Mouse (Mus musculus): ENCODE results near the gene Npc1l1. TPM values are rescaled to one million over a fixed set of nuclear protein-coding genes. Genes with fewer than 3 reads are reported as not detected.

Npc1l1 gene
- polyA plus RNA-seq, 1 experiment = not detected

GRCm38 (mm10) chr11:6187878-6188277, 42.1 kb downstream of the Npc1l1 start:
- Histone ChIP-seq H3K4me1 (ENCODE audit: control insufficient read depth) (peaks cover 21% of the 10 kb centered on the region), H3K9me3 (ENCODE audit: control insufficient read depth, low read length) (no peaks in the 10 kb centered on the region), H3K4me3 (replicated peaks) (no peak overlapping the region), H3K36me3 (ENCODE audit: control insufficient read depth) (peaks cover 52% of the 10 kb centered on the region), H3K27me3 (ENCODE audit: control insufficient read depth) (no peaks in the 10 kb centered on the region)
- TF ChIP-seq TAL1 (IDR thresholded peaks at IDR 0.05; ENCODE audit: low read length) (no peak), GATA1 (IDR thresholded peaks at IDR 0.05; ENCODE audit: low read length) (no peak)

- H3K36me3 ChIP-seq (ENCODE audit: control insufficient read depth) = peaks cover 50% of the 10 kb centered on the region
- peaks cover 22% of the 10 kb centered on the region for H3K4me1 ChIP-seq (ENCODE audit: control insufficient read depth)
- H3K4me3 ChIP-seq (replicated peaks) = no peak overlapping the region
- TF ChIP-seq TAL1 (IDR thresholded peaks at IDR 0.05; ENCODE audit: low read length) (no peak), GATA1 (IDR thresholded peaks at IDR 0.05; ENCODE audit: low read length) (no peak)
- no peaks in the 10 kb centered on the region for H3K9me3 ChIP-seq (ENCODE audit: control insufficient read depth, low read length)
- no peaks in the 10 kb centered on the region for H3K27me3 ChIP-seq (ENCODE audit: control insufficient read depth)
Observed at GRCm38 (mm10) chr11:6187399-6187798, 42.5 kb downstream of the Npc1l1 start.

GRCm38 (mm10) chr11:6184202-6184935, 45.6 kb downstream of the Npc1l1 start:
- H3K27me3 ChIP-seq (ENCODE audit: control insufficient read depth) = no peaks in the 10 kb centered on the region
- H3K4me3 ChIP-seq (replicated peaks) = no peak overlapping the region
- no peaks in the 10 kb centered on the region for H3K9me3 ChIP-seq (ENCODE audit: control insufficient read depth, low read length)
- H3K36me3 ChIP-seq (ENCODE audit: control insufficient read depth) = peaks cover 35% of the 10 kb centered on the region
- TF ChIP-seq GATA1 (IDR thresholded peaks at IDR 0.05; ENCODE audit: low read length) (peak; percentile 42; the same call in 1 of the 2 replicates), TAL1 (IDR thresholded peaks at IDR 0.05; ENCODE audit: low read length) (no peak)
- peaks cover 29% of the 10 kb centered on the region for H3K4me1 ChIP-seq (ENCODE audit: control insufficient read depth)

GRCm38 (mm10) chr11:6183246-6183645, 46.7 kb downstream of the Npc1l1 start:
- Histone ChIP-seq H3K4me3 (replicated peaks) (no peak overlapping the region), H3K4me1 (ENCODE audit: control insufficient read depth) (peaks cover 38% of the 10 kb centered on the region), H3K27me3 (ENCODE audit: control insufficient read depth) (no peaks in the 10 kb centered on the region), H3K9me3 (ENCODE audit: control insufficient read depth, low read length) (no peaks in the 10 kb centered on the region), H3K36me3 (ENCODE audit: control insufficient read depth) (peaks cover 24% of the 10 kb centered on the region)
- no peak for TF ChIP-seq GATA1 (IDR thresholded peaks at IDR 0.05; ENCODE audit: low read length)
- TF ChIP-seq TAL1 (IDR thresholded peaks at IDR 0.05; ENCODE audit: low read length) = no peak

- TF ChIP-seq TAL1 (IDR thresholded peaks at IDR 0.05; ENCODE audit: low read length) (no peak), GATA1 (IDR thresholded peaks at IDR 0.05; ENCODE audit: low read length) (no peak)
- H3K27me3 ChIP-seq (ENCODE audit: control insufficient read depth) = no peaks in the 10 kb centered on the region
- no peak overlapping the region for H3K4me3 ChIP-seq (replicated peaks)
- H3K4me1 ChIP-seq (ENCODE audit: control insufficient read depth) = peaks cover 36% of the 10 kb centered on the region
- no peaks in the 10 kb centered on the region for H3K9me3 ChIP-seq (ENCODE audit: control insufficient read depth, low read length)
- peaks cover 7% of the 10 kb centered on the region for H3K36me3 ChIP-seq (ENCODE audit: control insufficient read depth)
Observed at GRCm38 (mm10) chr11:6180811-6181399, 49.0 kb downstream of the Npc1l1 start.

- Histone ChIP-seq H3K9me3 (ENCODE audit: control insufficient read depth, low read length) (no peaks in the 10 kb centered on the region), H3K36me3 (ENCODE audit: control insufficient read depth) (peaks cover 5% of the 10 kb centered on the region), H3K4me3 (replicated peaks) (no peak overlapping the region), H3K4me1 (ENCODE audit: control insufficient read depth) (peaks cover 27% of the 10 kb centered on the region), H3K27me3 (ENCODE audit: control insufficient read depth) (no peaks in the 10 kb centered on the region)
- TF ChIP-seq TAL1 (IDR thresholded peaks at IDR 0.05; ENCODE audit: low read length) (no peak), GATA1 (IDR thresholded peaks at IDR 0.05; ENCODE audit: low read length) (no peak)
Observed at GRCm38 (mm10) chr11:6179194-6179593, 50.7 kb downstream of the Npc1l1 start.

- no peaks in the 10 kb centered on the region for H3K27me3 ChIP-seq (ENCODE audit: control insufficient read depth)
- H3K9me3 ChIP-seq (ENCODE audit: control insufficient read depth, low read length) = no peaks in the 10 kb centered on the region
- no peak overlapping the region for H3K4me3 ChIP-seq (replicated peaks)
- no peak for TF ChIP-seq TAL1 (IDR thresholded peaks at IDR 0.05; ENCODE audit: low read length)
- no peak for TF ChIP-seq GATA1 (IDR thresholded peaks at IDR 0.05; ENCODE audit: low read length)
- peaks cover 5% of the 10 kb centered on the region for H3K36me3 ChIP-seq (ENCODE audit: control insufficient read depth)
- H3K4me1 ChIP-seq (ENCODE audit: control insufficient read depth) = peaks cover 23% of the 10 kb centered on the region
Observed at GRCm38 (mm10) chr11:6178673-6179166, 51.2 kb downstream of the Npc1l1 start.

GRCm38 (mm10) chr11:6177781-6178420, 52.0 kb downstream of the Npc1l1 start:
- TF ChIP-seq TAL1 (IDR thresholded peaks at IDR 0.05; ENCODE audit: low read length) (no peak), GATA1 (IDR thresholded peaks at IDR 0.05; ENCODE audit: low read length) (no peak)
- no peaks in the 10 kb centered on the region for H3K9me3 ChIP-seq (ENCODE audit: control insufficient read depth, low read length)
- H3K27me3 ChIP-seq (ENCODE audit: control insufficient read depth) = no peaks in the 10 kb centered on the region
- H3K4me3 ChIP-seq (replicated peaks) = no peak overlapping the region
- peaks cover 5% of the 10 kb centered on the region for H3K36me3 ChIP-seq (ENCODE audit: control insufficient read depth)
- H3K4me1 ChIP-seq (ENCODE audit: control insufficient read depth) = peaks cover 23% of the 10 kb centered on the region

- peaks cover 22% of the 10 kb centered on the region for H3K4me1 ChIP-seq (ENCODE audit: control insufficient read depth)
- no peaks in the 10 kb centered on the region for H3K9me3 ChIP-seq (ENCODE audit: control insufficient read depth, low read length)
- no peaks in the 10 kb centered on the region for H3K27me3 ChIP-seq (ENCODE audit: control insufficient read depth)
- H3K36me3 ChIP-seq (ENCODE audit: control insufficient read depth) = no peaks in the 10 kb centered on the region; the same call in 1 of the 2 replicates
- no peak overlapping the region for H3K4me3 ChIP-seq (replicated peaks)
- TF ChIP-seq GATA1 (IDR thresholded peaks at IDR 0.05; ENCODE audit: low read length) (no peak), TAL1 (IDR thresholded peaks at IDR 0.05; ENCODE audit: low read length) (no peak)
Observed at GRCm38 (mm10) chr11:6175506-6175905, 54.4 kb downstream of the Npc1l1 start.

All from erythroblast, embryonic 14.5 days (primary cell).